Mouse (Mus musculus) heart, embryonic 16.5 days (tissue): ENCODE measurements around the gene Clpp. TPM values are rescaled to one million over a fixed set of nuclear protein-coding genes. Genes with fewer than 3 reads are reported as not detected.

Experiments
- ATAC-seq: fragments of 200-750 bp; cut with Nextera tagmentation; replicated peaks from 2 replicates; pipeline ENCODE4 v1.8.0; 2017; ENCODE audit warnings: moderate number of reproducible peaks; ENCODE audit not compliant: insufficient read depth, low FRiP score; ENCODE audit errors: extremely low read depth
- H3K27ac ChIP-seq: fragments of 300-500 bp; sonication (generic); 2 replicates; pipeline ENCODE4 v1.5.1; 2014; ENCODE audit warnings: mild to moderate bottlenecking, low read length, control low read depth, moderate library complexity
- H3K27me3 ChIP-seq: fragments of 300-500 bp; sonication (generic); 2 replicates; pipeline ENCODE4 v1.6.1; 2014; ENCODE audit warnings: low read length, mixed read lengths; ENCODE audit not compliant: control insufficient read depth, insufficient read depth
- H3K36me3 ChIP-seq: fragments of 300-500 bp; sonication (generic); 2 replicates; pipeline ENCODE4 v1.6.1; 2014; ENCODE audit not compliant: control insufficient read depth, insufficient read depth
- H3K4me1 ChIP-seq: fragments of 300-500 bp; sonication (generic); 2 replicates; pipeline ENCODE4 v1.6.1; 2014; ENCODE audit warnings: low read length, mixed read lengths; ENCODE audit not compliant: control insufficient read depth, insufficient read depth
- H3K4me2 ChIP-seq: fragments of 300-500 bp; sonication (generic); 2 replicates; pipeline ENCODE4 v1.6.1; 2014; ENCODE audit warnings: low read depth, mild to moderate bottlenecking, control low read depth, low read length
- H3K4me3 ChIP-seq: fragments of 300-500 bp; sonication (generic); 2 replicates; pipeline ENCODE4 v1.5.1; 2014; ENCODE audit warnings: mild to moderate bottlenecking, control low read depth, low read length
- H3K9ac ChIP-seq: fragments of 300-500 bp; sonication (generic); 2 replicates; pipeline ENCODE4 v1.6.1; 2014; ENCODE audit warnings: low read length, control low read depth
- H3K9me3 ChIP-seq: fragments of 300-500 bp; sonication (generic); replicated peaks from 2 replicates; pipeline ENCODE4 v1.6.1; 2016; ENCODE audit warnings: low read length; ENCODE audit not compliant: control insufficient read depth
- WGBS: fragments of 180-500 bp; shearing (Covaris S2); extraction: QIAGEN DNeasy Blood & Tissue Kit; methylation state at CpG from one replicate; pipeline ENCODE4 v1.1.7; 2014; 5-methylcytosine and 5-hydroxymethylcytosine counted together
- polyA plus RNA-seq: library from polyadenylated mRNA; unstranded; fragments of >200 nt; fragmentation: Nextera tagmentation; extraction: Ambion mirVana; gene quantifications from 2 replicates; pipeline ENCODE4 v1.2.1, GENCODE M21; 2015

Gene Clpp
- polyA plus RNA-seq, 1 experiment from 2014 or later = 117 TPM

GRCm38 (mm10) chr17:56984886-56985285 is 5.2 kb upstream of the Clpp start:
- WGBS = 78% methylated on average over 9 of the region's 9 CpGs
- ATAC-seq = no peak

GRCm38 (mm10) chr17:56985656-56986055 is 4.4 kb upstream of the Clpp start:
- no peak overlapping the region for H3K27ac ChIP-seq
- WGBS = 82% methylated on average over 3 of the region's 3 CpGs
- H3K4me1 ChIP-seq = no peaks in the 10 kb centered on the region
- H3K36me3 ChIP-seq = no peaks in the 10 kb centered on the region
- no peak overlapping the region for H3K9ac ChIP-seq
- H3K4me3 ChIP-seq = no peak overlapping the region
- no peaks in the 10 kb centered on the region for H3K9me3 ChIP-seq
- H3K4me2 ChIP-seq = no peak overlapping the region
- no peaks in the 10 kb centered on the region for H3K27me3 ChIP-seq
- ATAC-seq = no peak

More at GRCm38 (mm10) chr17:56984886-56985285, 5.2 kb upstream of the Clpp start:
- Histone ChIP-seq H3K4me3 (no peak overlapping the region), H3K9me3 (no peaks in the 10 kb centered on the region), H3K4me1 (no peaks in the 10 kb centered on the region), H3K36me3 (no peaks in the 10 kb centered on the region), H3K4me2 (no peak overlapping the region), H3K27ac (no peak overlapping the region), H3K9ac (no peak overlapping the region), H3K27me3 (no peaks in the 10 kb centered on the region)

- 0 out of 2 replicates have a peak, but pooled peaks cover 1% of the 10 kb centered on the region for H3K36me3 ChIP-seq
- H3K9ac ChIP-seq = no peak overlapping the region
- H3K4me3 ChIP-seq = no peak overlapping the region
- no peaks in the 10 kb centered on the region for H3K27me3 ChIP-seq
- H3K9me3 ChIP-seq = no peaks in the 10 kb centered on the region
- peaks cover 5% of the 10 kb centered on the region for H3K4me1 ChIP-seq
- no peak overlapping the region for H3K27ac ChIP-seq
- no peak overlapping the region for H3K4me2 ChIP-seq
- WGBS = 80% methylated on average over 3 of the region's 3 CpGs
- ATAC-seq = no peak
Observed at GRCm38 (mm10) chr17:56986105-56986805, 3.9 kb upstream of the Clpp start.

- ATAC-seq = no peak
- Histone ChIP-seq H3K9me3 (no peaks in the 10 kb centered on the region), H3K27me3 (no peaks in the 10 kb centered on the region), H3K36me3 (peaks cover 11% of the 10 kb centered on the region), H3K4me2 (no peak overlapping the region), H3K9ac (no peak overlapping the region), H3K4me3 (no peak overlapping the region), H3K27ac (no peak overlapping the region), H3K4me1 (peaks cover 6% of the 10 kb centered on the region)
- WGBS = 80% methylated on average over 7 of the region's 7 CpGs
Observed at GRCm38 (mm10) chr17:56988441-56988840, 1.7 kb upstream of the Clpp start.

GRCm38 (mm10) chr17:56988921-56989430 is 1.1 kb upstream of the Clpp start:
- Histone ChIP-seq H3K36me3 (peaks cover 16% of the 10 kb centered on the region), H3K27me3 (no peaks in the 10 kb centered on the region), H3K9ac (no peak overlapping the region), H3K4me1 (peaks cover 6% of the 10 kb centered on the region), H3K4me2 (peak overlapping the region; percentile 92), H3K27ac (no peak overlapping the region), H3K4me3 (peak overlapping the region; percentile 90), H3K9me3 (no peaks in the 10 kb centered on the region)
- no peak for ATAC-seq
- WGBS = 69% methylated on average over 7 of the region's 7 CpGs

- Histone ChIP-seq H3K27ac (peak overlapping the region; percentile 81), H3K9ac (peak overlapping the region; percentile 74), H3K4me1 (peaks cover 6% of the 10 kb centered on the region), H3K9me3 (no peaks in the 10 kb centered on the region), H3K27me3 (no peaks in the 10 kb centered on the region), H3K4me3 (peak overlapping the region; percentile 90), H3K36me3 (peaks cover 19% of the 10 kb centered on the region), H3K4me2 (peak overlapping the region; percentile 92)
- ATAC-seq = peak; percentile 92
- 2% methylated on average over 25 of the region's 25 CpGs for WGBS
Observed at GRCm38 (mm10) chr17:56989467-56990114, 514 bp upstream of the Clpp start.

- peak overlapping the region; percentile 90 for H3K4me3 ChIP-seq
- peaks cover 6% of the 10 kb centered on the region for H3K4me1 ChIP-seq
- 69% methylated on average over 2 of the region's 2 CpGs for WGBS
- H3K27ac ChIP-seq = no peak overlapping the region
- H3K9me3 ChIP-seq = no peaks in the 10 kb centered on the region
- peaks cover 29% of the 10 kb centered on the region for H3K36me3 ChIP-seq
- peak overlapping the region; percentile 82 for H3K4me2 ChIP-seq
- no peak for ATAC-seq
- H3K9ac ChIP-seq = peak overlapping the region; percentile 93
- no peaks in the 10 kb centered on the region for H3K27me3 ChIP-seq
Observed at GRCm38 (mm10) chr17:56990966-56991365, 861 bp downstream of the Clpp start.

GRCm38 (mm10) chr17:56995046-56995445 is 4.9 kb downstream of the Clpp start:
- 83% methylated on average over 8 of the region's 8 CpGs for WGBS
- H3K27me3 ChIP-seq = no peaks in the 10 kb centered on the region
- ATAC-seq = no peak
- H3K27ac ChIP-seq = no peak overlapping the region
- H3K36me3 ChIP-seq = peaks cover 47% of the 10 kb centered on the region
- no peaks in the 10 kb centered on the region for H3K9me3 ChIP-seq
- H3K4me1 ChIP-seq = peaks cover 17% of the 10 kb centered on the region
- no peak overlapping the region for H3K9ac ChIP-seq
- no peak overlapping the region for H3K4me2 ChIP-seq
- no peak overlapping the region for H3K4me3 ChIP-seq

- 67% methylated on average over 2 of the region's 2 CpGs for WGBS
- H3K4me2 ChIP-seq = no peak overlapping the region
Observed at GRCm38 (mm10) chr17:56996506-56996905, 6.4 kb downstream of the Clpp start.

More at GRCm38 (mm10) chr17:56996506-56996905, 6.4 kb downstream of the Clpp start:
- peaks cover 45% of the 10 kb centered on the region for H3K36me3 ChIP-seq
- H3K27me3 ChIP-seq = no peaks in the 10 kb centered on the region
- no peaks in the 10 kb centered on the region for H3K9me3 ChIP-seq
- peak overlapping the region; percentile 53 for H3K27ac ChIP-seq
- peak overlapping the region; percentile 24; the same call in 1 of the 2 replicates for H3K9ac ChIP-seq
- no peak for ATAC-seq
- H3K4me3 ChIP-seq = peak overlapping the region; percentile 81; the same call in 1 of the 2 replicates
- peaks cover 21% of the 10 kb centered on the region for H3K4me1 ChIP-seq
